Mouse (Mus musculus): ENCODE measurements around the gene Il22ra1.

- TF ChIP-seq POLR2A (IDR thresholded peaks at IDR 0.05; ENCODE audit: borderline replicate concordance, extremely low read depth, low read depth, low read length) (no peak), CTCF (IDR thresholded peaks at IDR 0.05; ENCODE audit: insufficient read depth, low read length) (peak; percentile 49)
These were observed 44.4 kb upstream of the Il22ra1 start for GRCm38 (mm10) chr4:135683553-135683952.

All from lung, adult 2 months (tissue).